Mouse (Mus musculus): ENCODE data around the gene Stfa3. TPM values are rescaled to one million over a fixed set of nuclear protein-coding genes. Genes with fewer than 3 reads are reported as not detected.

Gene Stfa3
- not detected in 4 replicates for total RNA-seq (2023; ENCODE audit: inconsistent age)

GRCm38 (mm10) chr16:36455342-36455802 is at the start of gene Stfa3:
Stfa3 (minus strand) TSS chr16:36455392.

GRCm38 (mm10) chr16:36408357-36408756 is 46.8 kb downstream of the Stfa3 start, which contains the start of gene Stfa2:
Stfa2 (minus strand) TSS chr16:36408457.

Other genes with a start within 250 kb of the Stfa3 start
- gene Gm5416, start 245.0 kb downstream of the Stfa3 start, total RNA-seq (2023; ENCODE audit: inconsistent age): not detected in 4 replicates
- not detected in 4 replicates for gene 2010005H15Rik, start 233.9 kb downstream of the Stfa3 start, total RNA-seq (2023; ENCODE audit: inconsistent age)
- not detected in 4 replicates for gene Stfa1, start 178.4 kb downstream of the Stfa3 start, total RNA-seq (2023; ENCODE audit: inconsistent age)
- not detected in 4 replicates for gene BC117090, start 121.1 kb downstream of the Stfa3 start, total RNA-seq (2023; ENCODE audit: inconsistent age)
- gene BC100530, start 87.6 kb downstream of the Stfa3 start, total RNA-seq (2023; ENCODE audit: inconsistent age): not detected in 4 replicates
- not detected in 4 replicates for gene Stfa2, start 46.9 kb downstream of the Stfa3 start, total RNA-seq (2023; ENCODE audit: inconsistent age)
- gene Casr, start 106.7 kb upstream of the Stfa3 start, total RNA-seq (2023; ENCODE audit: inconsistent age): not detected in 4 replicates
- gene Cd86, start 210.7 kb upstream of the Stfa3 start, total RNA-seq (2023; ENCODE audit: inconsistent age): 123 to 158 TPM (median 149 TPM) in 4 replicates
- gene Ildr1, start 238.6 kb upstream of the Stfa3 start, total RNA-seq (2023; ENCODE audit: inconsistent age): 16.2 to 21.9 TPM (median 17.6 TPM) in 4 replicates